9 mouse cellular contexts compared by ENCODE assay signal in the genomic region with DNA sequence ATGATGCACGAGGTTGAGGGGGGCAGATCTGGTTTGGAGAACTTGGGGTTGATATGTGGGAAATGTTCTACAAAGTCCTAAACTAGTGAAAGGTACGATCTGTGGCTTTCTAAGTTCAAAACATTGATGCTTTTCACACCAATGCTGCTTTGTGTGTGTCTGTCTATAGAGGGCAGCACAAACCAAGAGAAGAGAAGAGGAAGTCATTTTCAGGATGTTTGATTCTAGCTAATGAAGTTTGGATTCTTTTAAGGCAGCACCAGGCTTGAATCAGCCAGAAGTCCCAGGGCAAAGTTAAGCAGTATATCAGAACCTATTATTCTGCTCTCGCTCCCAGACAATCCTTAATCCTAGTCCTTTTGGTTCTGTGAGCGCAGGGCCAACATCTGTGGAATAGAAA. TPM values are rescaled to one million over a fixed set of nuclear protein-coding genes. Genes with fewer than 3 reads are reported as not detected.
DNase-seq lines count a peak whose midpoint lies in the region; ATAC-seq and TF ChIP-seq lines count a peak whose summit lies in the region.
"Had no signal": no experiment of that assay in that cellular context is flagged by ENCODE, and none has a peak within 500 bp of the region (broad histone marks: within the 10 kb centered on the region; RNA-seq: fewer than 3 reads in every experiment).

No protein-coding gene starts in this region.

- intact Hi-C loops in left cerebral cortex, postnatal 4 days (cut with DNase I), result no loop called here

- no peaks in the 10 kb centered on the region for H3K27me3 ChIP-seq in hindbrain, embryonic 11.5 days (ENCODE audit: control insufficient read depth, insufficient read depth, low read length)
- peaks cover 46% of the 10 kb centered on the region for H3K27me3 ChIP-seq in hindbrain, embryonic 10.5 days (ENCODE audit: insufficient read depth, poor library complexity, severe bottlenecking)
- H3K27me3 ChIP-seq in spleen, adult 2 months (ENCODE audit: control insufficient read depth, insufficient read depth, low read length), result no peaks in the 10 kb centered on the region

- peak; percentile 16 for DNase-seq in hindbrain, embryonic 11.5 days (ENCODE audit: low spot score)
- DNase-seq in hindbrain, embryonic 10.5 days (ENCODE audit: low spot score), result no peak
- no peak for DNase-seq in spleen, adult 2 months (ENCODE audit: low read depth in 1 of 2, low spot score in 2 of 2)
- no peak for DNase-seq in spleen, postnatal 4 days (ENCODE audit: low spot score in 2 of 2)
- no peak for DNase-seq in left cerebral cortex, postnatal 4 days
- no peak for DNase-seq in layer of hippocampus, adult 9-11 months

- H3K4me3 ChIP-seq in hindbrain, embryonic 11.5 days (ENCODE audit: low read depth, low read length), result no peak overlapping the region
- H3K4me3 ChIP-seq in hindbrain, embryonic 10.5 days, result no peak overlapping the region
- H3K4me3 ChIP-seq in spleen, adult 2 months (ENCODE audit: extremely low read depth, insufficient read depth, insufficient read length), result no peak overlapping the region
- H3K4me3 ChIP-seq: heart, embryonic 13.5 days had no signal

- H3K4me2 ChIP-seq in hindbrain, embryonic 11.5 days (replicated peaks; ENCODE audit: low read depth, low read length), result no peak overlapping the region
- H3K4me2 ChIP-seq: heart, embryonic 13.5 days had no signal

- no peaks in the 10 kb centered on the region for H3K36me3 ChIP-seq in hindbrain, embryonic 11.5 days (ENCODE audit: control insufficient read depth, insufficient read depth, low read length)
- H3K36me3 ChIP-seq in hindbrain, embryonic 10.5 days, result no peaks in the 10 kb centered on the region
- no peaks in the 10 kb centered on the region for H3K36me3 ChIP-seq in spleen, adult 2 months (ENCODE audit: control insufficient read depth, insufficient read depth, low read length)
- H3K36me3 ChIP-seq: heart, embryonic 13.5 days had no signal

- 0 out of 2 replicates have a peak, but pooled peaks have one; percentile 4 for TF ChIP-seq CTCF in spleen, adult 2 months (IDR thresholded peaks at IDR 0.05; ENCODE audit: extremely low read depth, insufficient read depth, insufficient read length, insufficient replicate concordance)

- no peak for TF ChIP-seq POLR2A in spleen, adult 2 months (IDR thresholded peaks at IDR 0.05; ENCODE audit: low read depth, low read length)

- H3K4me1 ChIP-seq in hindbrain, embryonic 11.5 days (replicated peaks; ENCODE audit: control insufficient read depth, insufficient read depth, low read length), result no peaks in the 10 kb centered on the region
- H3K4me1 ChIP-seq in hindbrain, embryonic 10.5 days (replicated peaks), result no peaks in the 10 kb centered on the region
- H3K4me1 ChIP-seq in spleen, adult 2 months (ENCODE audit: control insufficient read depth, insufficient read depth, insufficient read length), result no peaks in the 10 kb centered on the region
- H3K4me1 ChIP-seq: heart, embryonic 13.5 days had no signal

- H3K9me3 ChIP-seq in hindbrain, embryonic 11.5 days (ENCODE audit: control insufficient read depth, low read length), result no peaks in the 10 kb centered on the region
- no peaks in the 10 kb centered on the region for H3K9me3 ChIP-seq in hindbrain, embryonic 10.5 days
- H3K9me3 ChIP-seq: heart, embryonic 13.5 days had no signal

- H3K9ac ChIP-seq in hindbrain, embryonic 11.5 days (ENCODE audit: low read depth, low read length), result no peak overlapping the region
- H3K9ac ChIP-seq: heart, embryonic 13.5 days had no signal

- ATAC-seq in hindbrain, embryonic 11.5 days (ENCODE audit: low FRiP score), result no peak
- ATAC-seq in common myeloid progenitor, adult 5-6 weeks (replicated peaks; ENCODE audit: low read depth, poor library complexity, severe bottlenecking), result peak; percentile 76
- peak; percentile 56 for ATAC-seq in neutrophil, adult 5-6 weeks (ENCODE audit: extremely low read depth, insufficient number of reproducible peaks, low FRiP score, poor library complexity, severe bottlenecking)

- no peak overlapping the region for H3K27ac ChIP-seq in hindbrain, embryonic 11.5 days (ENCODE audit: low read depth, low read length)
- H3K27ac ChIP-seq in hindbrain, embryonic 10.5 days, result no peak overlapping the region
- H3K27ac ChIP-seq in spleen, adult 2 months (ENCODE audit: insufficient read depth, low read length), result no peak overlapping the region
- H3K27ac ChIP-seq: heart, embryonic 13.5 days had no signal

- WGBS in hindbrain, embryonic 11.5 days, result 50% methylated on average over 4 of the region's 4 CpGs
- WGBS in hindbrain, embryonic 10.5 days, result 59% methylated on average over 4 of the region's 4 CpGs
- WGBS in spleen, adult 2 months, result 43% methylated on average over 4 of the region's 4 CpGs

RNA-seq across cellular contexts. Expression of a gene that starts 12.0 kb away (rescaled TPM):
- polyA plus RNA-seq in hindbrain, embryonic 11.5 days (2014; fragmentation: Nextera tagmentation; extraction: Ambion mirVana), result 50.2 and 54.4 TPM in 2 replicates
- 41.8 and 47.0 TPM in 2 replicates for polyA plus RNA-seq in hindbrain, embryonic 10.5 days (2016; fragmentation: Nextera tagmentation; extraction: Ambion mirVana)
- polyA plus RNA-seq in spleen, adult 2 months (2012; rRNA removed), result 0.46 and 1.1 TPM in 2 replicates
- 14.2 and 28.1 TPM in 2 replicates for total RNA-seq in common myeloid progenitor, adult 5-6 weeks (2017)
- total RNA-seq in neutrophil, adult 5-6 weeks (2017), result 0.47 and 3.1 TPM in 2 replicates
- total RNA-seq in left cerebral cortex, postnatal 4 days (2021), result 10 to 100 TPM; 55.2 to 61.3 TPM

RNA-seq across cellular contexts. Expression of a gene that starts 21.4 kb away (rescaled TPM):
- 16.5 and 19.1 TPM in 2 replicates for polyA plus RNA-seq in hindbrain, embryonic 11.5 days (2014; fragmentation: Nextera tagmentation; extraction: Ambion mirVana)
- 15.7 and 16.1 TPM in 2 replicates for polyA plus RNA-seq in hindbrain, embryonic 10.5 days (2016; fragmentation: Nextera tagmentation; extraction: Ambion mirVana)
- 0.74 and 0.95 TPM in 2 replicates for polyA plus RNA-seq in spleen, adult 2 months (2012; rRNA removed)
- 6.1 and 10.4 TPM in 2 replicates for total RNA-seq in common myeloid progenitor, adult 5-6 weeks (2017)
- 0.23 TPM in 1 of 2 replicates, not detected in the other for total RNA-seq in neutrophil, adult 5-6 weeks (2017)
- total RNA-seq in left cerebral cortex, postnatal 4 days (2021), result 10 to 100 TPM; 25.8 to 30.4 TPM

RNA-seq across cellular contexts. Expression of a gene that starts 26.6 kb away (rescaled TPM):
- 62.5 and 66.1 TPM in 2 replicates for polyA plus RNA-seq in hindbrain, embryonic 11.5 days (2014; fragmentation: Nextera tagmentation; extraction: Ambion mirVana)
- 47.7 and 57.1 TPM in 2 replicates for polyA plus RNA-seq in hindbrain, embryonic 10.5 days (2016; fragmentation: Nextera tagmentation; extraction: Ambion mirVana)
- polyA plus RNA-seq in spleen, adult 2 months (2012; rRNA removed), result 1.6 and 1.9 TPM in 2 replicates
- total RNA-seq in common myeloid progenitor, adult 5-6 weeks (2017), result 24.1 and 25.7 TPM in 2 replicates
- total RNA-seq in neutrophil, adult 5-6 weeks (2017), result 6.1 and 8.8 TPM in 2 replicates
- 10 to 100 TPM; 74.9 to 83.4 TPM for total RNA-seq in left cerebral cortex, postnatal 4 days (2021)

RNA-seq across cellular contexts. Expression of a gene that starts 43.5 kb away (rescaled TPM):
- polyA plus RNA-seq in hindbrain, embryonic 11.5 days (2014; fragmentation: Nextera tagmentation; extraction: Ambion mirVana), result 6.1 and 8.1 TPM in 2 replicates
- 4.2 and 6.4 TPM in 2 replicates for polyA plus RNA-seq in hindbrain, embryonic 10.5 days (2016; fragmentation: Nextera tagmentation; extraction: Ambion mirVana)
- 0.28 and 0.39 TPM in 2 replicates for polyA plus RNA-seq in spleen, adult 2 months (2012; rRNA removed)
- 7.9 and 8.1 TPM in 2 replicates for total RNA-seq in common myeloid progenitor, adult 5-6 weeks (2017)
- total RNA-seq in neutrophil, adult 5-6 weeks (2017), result 0.25 and 0.35 TPM in 2 replicates
- total RNA-seq in left cerebral cortex, postnatal 4 days (2021), result 10 to 100 TPM; 56.9 to 60.0 TPM
